Mouse (Mus musculus) large intestine, adult 2 months (tissue): ENCODE measurements at regions not wholly inside any gene's neighbourhood (a gene's known extent, or its start where the extent isn't known, plus 50 kb on each side); places are given as distances from the start of the nearest gene placed in this dataset.

Experiments used
- DNase-seq: peaks from one replicate; pipeline ENCODE4 v3.0.0-alpha.2; 2012; ENCODE audit warnings: low read depth, low spot score
- WGBS: fragments of 180-500 bp; shearing (Covaris S2); methylation state at CpG from one replicate; pipeline ENCODE4 v1.1.7; 2018; 5-methylcytosine and 5-hydroxymethylcytosine counted together

DNA sequence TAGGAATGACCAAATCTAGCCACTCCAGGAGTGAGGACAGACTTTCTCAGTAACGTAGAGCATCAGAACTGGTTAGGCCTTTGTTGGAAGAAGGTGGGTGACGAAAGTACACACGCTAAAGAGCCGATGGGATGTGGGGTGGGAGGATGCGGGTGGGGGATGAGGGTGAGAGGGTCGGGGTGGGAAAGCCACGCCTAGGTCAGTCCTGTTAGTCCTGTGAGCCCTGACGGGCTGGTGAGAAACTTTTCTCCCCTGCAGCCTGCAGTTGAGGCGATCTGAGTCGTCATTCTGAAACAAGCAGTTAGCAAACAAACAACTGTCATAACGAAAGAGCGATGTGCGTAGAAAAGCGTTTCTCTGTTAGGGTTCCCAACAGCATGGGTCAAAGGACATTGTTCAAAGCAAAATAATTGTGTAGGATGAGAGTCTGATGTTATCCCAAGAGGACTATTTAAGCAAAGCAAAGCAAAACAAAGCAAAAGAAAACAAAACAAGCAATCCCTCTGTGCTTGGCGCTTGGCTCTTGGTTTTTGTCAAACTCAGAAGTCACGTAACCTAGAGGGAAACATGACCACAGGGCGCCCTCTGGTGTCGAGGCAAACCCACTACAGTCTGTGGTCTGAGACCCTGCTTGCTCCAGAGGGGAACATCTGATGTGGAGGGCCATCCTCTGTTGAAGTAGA, 240.2 kb upstream of the Cxcr4 start:
- 12% methylated on average over 18 of the region's 18 CpGs for WGBS
- peak; percentile 25 for DNase-seq

DNA sequence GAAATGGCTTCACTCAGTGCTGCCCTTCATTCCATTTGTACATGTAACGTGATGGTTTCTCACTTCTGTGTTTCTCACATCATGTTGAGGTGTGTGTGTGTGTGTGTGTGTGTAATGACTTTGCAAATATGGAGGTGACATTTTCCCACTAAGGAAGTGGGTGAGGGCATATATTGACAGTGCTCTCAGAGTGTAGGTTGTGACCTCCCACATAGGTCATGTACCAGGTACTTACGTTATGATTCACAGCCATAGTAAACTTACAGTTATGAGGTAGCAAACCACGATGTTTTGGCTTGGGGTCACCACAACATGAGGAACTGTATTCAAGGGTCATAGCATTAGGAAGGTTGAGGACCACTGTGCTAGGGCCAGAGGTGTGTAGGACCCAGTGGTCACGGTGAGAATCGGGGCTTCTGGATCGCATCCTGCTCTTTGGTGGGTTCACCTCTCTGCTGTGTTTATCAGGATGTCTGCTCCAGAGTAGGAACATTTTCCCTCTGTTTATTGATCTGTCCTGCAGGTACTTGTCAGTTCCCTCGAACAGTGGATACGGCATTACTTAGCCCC, 238.7 kb upstream of the Cxcr4 start:
- 91% methylated on average over 8 of the region's 8 CpGs for WGBS
- no peak for DNase-seq

DNA sequence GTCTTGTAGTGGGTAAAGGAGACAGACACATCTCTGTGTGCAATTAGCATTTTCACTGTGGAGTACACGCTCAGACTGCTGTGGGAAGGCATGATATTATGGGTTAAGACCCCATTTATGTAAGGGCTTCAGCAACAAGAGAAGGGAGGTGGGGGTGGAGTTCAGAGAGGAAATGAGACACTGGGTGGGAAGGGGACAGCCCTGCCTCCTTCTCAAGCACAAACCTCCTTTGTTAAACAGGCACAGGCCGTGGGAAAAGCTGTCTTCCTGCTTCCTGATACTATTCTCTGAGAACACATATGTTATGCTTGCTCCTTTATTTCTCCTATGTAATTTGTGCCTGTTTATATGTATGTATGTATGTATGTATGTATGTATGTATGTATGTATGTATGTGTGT, 237.4 kb upstream of the Cxcr4 start:
- DNase-seq, result no peak
- WGBS, result 40% methylated on average over 2 of the region's 2 CpGs

DNA sequence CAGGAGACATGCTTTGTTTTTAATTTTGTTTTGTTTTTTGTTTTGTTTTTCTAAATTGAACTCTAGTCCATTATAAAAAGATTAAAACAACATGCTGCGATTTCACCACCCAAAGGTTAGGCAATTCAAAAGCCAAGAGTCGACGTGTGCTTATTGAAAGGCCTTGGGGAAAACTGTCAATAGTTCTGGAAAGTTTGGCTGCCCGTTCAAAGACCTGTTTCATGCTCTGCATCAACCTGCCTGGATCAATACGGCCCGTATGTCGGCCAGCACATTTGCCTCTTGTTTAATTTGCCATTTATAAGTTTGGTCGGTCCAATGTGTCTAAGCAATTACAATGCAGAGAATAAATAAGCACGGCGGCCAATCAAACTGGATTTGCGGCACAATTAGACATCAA, 234.3 kb upstream of the Cxcr4 start:
- 83% methylated on average over 11 of the region's 11 CpGs for WGBS
- no peak for DNase-seq

DNA sequence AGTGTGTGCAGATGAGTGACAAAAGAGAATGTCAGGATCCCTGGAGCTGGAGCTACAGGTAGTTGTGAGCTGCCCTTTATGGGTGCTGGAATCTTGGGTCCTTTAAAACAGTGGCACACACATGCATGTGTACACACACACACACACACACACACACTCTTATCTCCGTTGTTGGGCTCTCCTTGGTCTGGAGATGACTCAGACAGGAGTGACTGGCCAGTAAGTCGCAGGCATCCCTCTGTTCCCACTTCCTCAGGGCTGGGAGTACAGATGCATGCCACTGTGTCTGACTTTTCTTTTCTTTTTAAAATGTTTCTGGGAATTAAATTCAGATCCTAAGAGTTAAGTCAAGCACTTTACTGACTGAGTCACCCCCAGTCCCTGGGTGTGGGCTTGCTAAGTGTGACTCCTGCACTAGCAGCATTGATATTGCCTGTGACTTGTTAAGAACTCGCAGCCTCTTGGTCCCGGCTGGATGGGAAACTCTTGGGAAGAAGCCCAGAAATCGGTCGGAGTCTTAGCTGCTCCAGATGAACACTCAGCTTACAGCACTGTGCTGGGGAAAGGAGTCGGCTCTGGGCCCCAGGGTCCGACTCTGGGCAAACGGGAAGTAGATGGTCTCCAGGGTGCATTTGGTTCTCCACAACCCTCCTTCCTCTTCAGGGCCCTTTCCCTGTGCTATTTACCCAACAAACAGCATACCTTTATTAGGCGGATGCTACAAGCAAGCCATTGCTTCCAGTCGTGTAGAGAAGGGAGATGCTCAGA, 233.0 kb upstream of the Cxcr4 start:
- DNase-seq, result no peak
- 53% methylated on average over 11 of the region's 11 CpGs for WGBS

DNA sequence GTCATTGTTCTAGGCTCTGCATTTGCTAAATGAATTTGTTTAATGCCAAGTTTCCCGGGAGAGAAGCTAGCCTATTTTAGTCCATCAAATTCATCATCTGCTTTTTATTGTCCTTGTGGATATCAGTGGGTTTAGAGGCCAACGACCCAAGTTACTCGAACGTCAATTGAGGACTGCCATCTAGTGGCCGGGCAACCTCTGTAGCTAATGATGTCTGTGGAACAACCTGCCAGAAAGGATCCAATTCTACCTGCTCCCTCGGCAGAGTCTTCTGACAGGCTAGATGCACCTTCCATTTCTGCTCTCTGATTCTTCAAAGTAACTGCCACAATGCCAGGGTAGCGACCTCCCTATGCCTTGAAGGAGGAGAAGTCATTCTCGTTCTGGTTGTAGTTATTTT, 232.1 kb upstream of the Cxcr4 start:
- peak; percentile 38 for DNase-seq
- WGBS, result 3% methylated on average over 8 of the region's 8 CpGs

DNA sequence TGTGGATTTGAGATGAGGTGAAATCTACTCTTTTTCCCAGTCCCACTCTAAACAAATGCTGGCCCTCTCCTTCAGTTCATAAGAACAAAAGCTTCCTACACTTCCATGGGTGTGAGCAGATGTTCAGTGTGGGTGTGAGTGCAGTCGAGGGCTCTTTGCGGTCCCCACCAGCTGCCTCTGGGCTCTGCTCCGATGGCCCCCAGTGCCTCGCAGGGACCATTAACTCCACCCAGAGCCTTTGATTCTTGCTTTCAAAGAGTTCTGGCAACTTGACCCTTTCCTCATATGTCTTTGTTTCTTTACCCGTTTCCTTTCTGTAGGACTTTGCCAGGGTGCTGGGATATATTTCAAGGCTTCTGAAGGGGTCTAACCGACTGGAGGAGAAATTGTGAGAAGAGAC, 229.9 kb upstream of the Cxcr4 start:
- 72% methylated on average over 6 of the region's 6 CpGs for WGBS
- no peak for DNase-seq

DNA sequence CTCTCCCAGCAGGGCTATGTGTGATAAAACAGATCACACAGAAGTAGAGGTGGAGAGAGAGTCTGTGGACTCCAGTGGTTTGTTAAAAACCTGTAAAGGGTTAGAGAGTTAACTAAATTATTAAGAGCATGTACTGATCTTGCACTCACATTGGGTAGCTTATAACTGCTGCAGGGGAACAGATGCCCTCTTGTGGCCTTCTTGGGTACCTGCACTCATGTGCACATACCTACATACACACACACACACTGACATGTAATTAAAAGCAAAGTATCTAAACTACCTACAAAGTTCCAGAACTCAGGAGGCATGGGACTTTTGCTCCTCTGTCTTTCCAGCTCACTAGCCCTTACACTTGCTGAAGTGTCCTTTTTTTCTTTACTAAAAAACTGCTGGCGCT, 228.4 kb upstream of the Cxcr4 start:
- DNase-seq, result no peak
- 100% methylated on average over 1 of the region's 1 CpGs for WGBS

DNA sequence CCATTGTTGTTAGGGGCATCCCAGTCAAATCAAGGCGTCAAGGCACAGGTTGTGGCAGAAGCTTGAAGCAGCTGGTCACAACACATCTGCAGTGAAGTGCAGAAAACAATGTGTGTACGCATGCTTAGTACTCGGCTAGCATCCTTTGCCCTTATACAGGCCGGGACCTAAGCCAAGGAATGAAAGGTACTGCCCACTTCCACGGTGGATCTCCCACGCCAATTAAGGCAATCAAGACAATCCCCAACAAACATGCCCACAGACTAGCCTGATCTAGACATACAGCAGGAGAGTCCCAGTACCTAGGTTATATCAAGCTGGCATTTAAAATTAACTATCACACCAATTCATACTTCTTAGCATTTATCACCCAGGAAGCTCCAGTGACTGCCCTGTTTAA, 227.5 kb upstream of the Cxcr4 start:
- 47% methylated on average over 6 of the region's 6 CpGs for WGBS
- peak; percentile 3 for DNase-seq

DNA sequence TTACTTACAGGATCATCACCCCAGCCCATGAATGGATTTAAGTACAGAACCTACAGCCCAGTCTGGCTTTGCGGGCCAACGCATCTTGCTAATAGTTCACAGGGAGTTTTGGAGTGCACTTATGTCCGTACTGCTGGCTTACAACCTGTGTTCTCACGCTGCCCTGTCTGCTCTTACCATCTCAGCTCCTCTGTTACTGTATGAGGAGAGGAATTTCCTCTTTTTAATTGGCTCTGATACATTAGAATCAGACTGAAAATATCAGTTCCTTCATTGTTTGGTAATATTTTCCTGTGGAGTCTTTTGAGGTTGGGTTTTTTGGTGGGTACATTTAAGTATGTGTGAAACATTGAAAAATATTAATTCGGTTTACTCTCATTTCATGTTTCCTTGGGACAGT, 221.3 kb upstream of the Cxcr4 start:
- no peak for DNase-seq
- 84% methylated on average over 5 of the region's 5 CpGs for WGBS

DNA sequence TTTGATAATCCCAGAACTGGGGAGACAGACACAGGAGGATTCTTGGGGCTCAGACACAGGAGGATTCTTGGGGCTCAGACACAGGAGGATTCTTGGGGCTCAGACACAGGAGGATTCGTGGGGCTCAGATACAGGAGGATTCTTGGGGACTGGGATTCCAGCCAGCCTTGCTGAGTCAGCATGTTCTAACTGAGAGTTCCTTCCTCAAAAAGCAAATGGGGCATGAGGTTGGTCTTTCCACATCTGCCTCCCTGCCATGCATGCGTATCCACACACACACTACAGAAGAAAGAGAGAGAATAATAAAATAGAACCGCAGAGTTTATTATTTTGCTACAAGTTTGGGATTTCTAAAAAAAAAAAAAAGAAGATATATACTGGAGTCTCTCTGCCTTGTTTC, 218.8 kb upstream of the Cxcr4 start:
- no peak for DNase-seq
- 70% methylated on average over 3 of the region's 3 CpGs for WGBS

DNA sequence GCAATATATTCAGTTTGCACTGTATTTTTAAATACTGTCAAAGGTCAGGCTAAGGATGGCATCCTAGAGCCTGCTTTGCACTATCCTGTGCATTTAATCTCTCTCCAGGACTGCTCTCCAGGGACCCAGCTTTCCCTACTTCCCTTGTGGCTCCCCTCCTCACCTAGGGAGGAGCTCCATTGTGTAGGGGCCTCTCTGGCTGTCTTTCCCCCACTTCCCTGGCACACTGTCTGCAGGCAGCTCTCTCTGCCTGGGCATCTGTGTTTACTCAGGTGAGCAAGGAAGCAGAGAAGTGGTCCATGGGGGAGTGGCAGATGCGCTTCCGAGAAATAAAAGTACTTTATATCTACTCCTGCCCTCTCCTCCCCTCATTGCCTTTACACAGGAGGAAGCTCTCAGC, 218.0 kb upstream of the Cxcr4 start:
- DNase-seq, result no peak
- 35% methylated on average over 2 of the region's 2 CpGs for WGBS

DNA sequence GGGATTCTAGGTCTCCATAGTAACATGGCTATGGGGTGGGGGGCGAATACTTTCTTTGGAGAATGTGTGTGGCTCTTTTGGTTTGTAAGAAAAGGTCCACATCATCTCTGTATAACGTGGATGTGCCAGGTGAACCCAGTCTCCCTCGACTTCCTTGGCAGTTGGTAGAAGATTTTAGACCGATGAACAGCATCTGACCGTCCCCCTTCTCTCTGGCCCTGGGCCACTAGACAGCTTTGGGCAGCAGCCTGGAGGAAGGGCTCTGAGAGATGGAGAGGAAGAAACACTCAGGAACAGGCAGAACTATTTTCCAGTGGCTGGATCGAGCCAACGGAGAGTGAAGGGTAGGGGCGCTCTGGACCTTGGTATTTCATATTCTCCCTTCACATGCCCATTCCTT, 217.5 kb upstream of the Cxcr4 start:
- DNase-seq, result no peak
- 83% methylated on average over 8 of the region's 8 CpGs for WGBS

DNA sequence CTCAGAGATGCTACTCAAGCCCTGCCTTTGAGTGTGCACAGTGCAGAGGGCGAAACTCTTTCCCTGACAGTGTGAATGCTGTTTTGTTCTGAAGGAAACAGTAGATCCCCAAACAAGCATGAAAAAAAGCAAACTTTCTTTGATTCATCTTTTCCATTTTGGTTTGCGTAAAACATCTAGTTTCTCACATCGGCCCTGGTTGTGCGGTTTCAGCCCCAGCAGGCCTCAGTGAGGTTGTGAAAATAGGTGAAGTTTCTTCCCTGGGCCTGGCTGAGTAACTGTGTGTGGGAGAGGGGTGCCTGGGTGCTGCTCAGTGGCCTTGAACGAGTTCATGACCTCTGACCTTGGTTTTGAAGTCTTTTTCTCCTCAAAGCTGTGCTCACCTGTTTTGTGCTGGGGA, 216.5 kb upstream of the Cxcr4 start:
- no peak for DNase-seq
- WGBS, result 80% methylated on average over 5 of the region's 5 CpGs

DNA sequence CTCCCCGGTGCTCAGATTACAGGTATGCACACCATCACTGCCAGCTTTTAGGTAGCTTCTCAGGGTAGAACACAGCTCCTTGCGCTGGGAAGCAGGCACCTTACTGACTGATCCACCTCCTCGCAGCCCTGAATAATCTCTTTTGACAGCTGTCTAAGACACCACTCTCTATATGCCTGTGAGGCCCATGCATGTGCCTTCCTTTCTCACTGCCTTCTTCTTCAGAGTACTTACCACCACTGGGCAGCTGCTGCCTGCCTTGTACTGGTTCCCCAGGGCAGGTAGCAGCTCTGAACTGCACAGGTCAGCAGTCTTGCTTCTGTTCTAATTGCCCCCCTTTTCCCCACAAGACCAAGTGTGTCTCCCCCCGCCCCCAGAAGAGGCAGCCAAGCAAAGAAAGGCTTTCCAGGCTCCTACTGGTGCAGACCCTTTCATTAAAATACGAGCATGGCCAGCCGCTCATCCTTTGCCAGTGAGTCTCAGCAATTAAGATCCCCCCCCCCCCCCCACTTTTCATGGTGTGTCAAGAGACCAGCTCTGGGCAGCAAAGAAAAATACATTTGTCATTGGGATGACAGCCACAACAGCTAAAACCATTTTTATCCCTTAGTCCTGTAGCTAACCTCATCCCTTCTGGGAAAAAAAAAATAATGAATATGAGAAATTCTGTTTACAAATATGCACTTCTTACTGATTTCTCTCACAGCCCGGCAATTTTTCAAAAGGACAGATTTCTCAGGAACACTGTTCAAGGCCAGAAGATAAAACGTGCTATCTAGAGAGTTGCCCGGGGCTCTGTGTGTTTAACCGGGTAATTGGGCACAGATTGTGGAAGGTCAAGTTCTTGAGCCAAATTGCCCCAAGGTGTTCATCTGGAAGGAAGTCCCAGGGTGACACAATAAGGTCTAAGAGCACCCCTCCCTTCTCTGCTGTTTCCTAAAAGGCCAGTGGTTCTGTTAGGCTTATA, 213.9 kb upstream of the Cxcr4 start:
- WGBS, result 56% methylated on average over 10 of the region's 10 CpGs
- no peak for DNase-seq

DNA sequence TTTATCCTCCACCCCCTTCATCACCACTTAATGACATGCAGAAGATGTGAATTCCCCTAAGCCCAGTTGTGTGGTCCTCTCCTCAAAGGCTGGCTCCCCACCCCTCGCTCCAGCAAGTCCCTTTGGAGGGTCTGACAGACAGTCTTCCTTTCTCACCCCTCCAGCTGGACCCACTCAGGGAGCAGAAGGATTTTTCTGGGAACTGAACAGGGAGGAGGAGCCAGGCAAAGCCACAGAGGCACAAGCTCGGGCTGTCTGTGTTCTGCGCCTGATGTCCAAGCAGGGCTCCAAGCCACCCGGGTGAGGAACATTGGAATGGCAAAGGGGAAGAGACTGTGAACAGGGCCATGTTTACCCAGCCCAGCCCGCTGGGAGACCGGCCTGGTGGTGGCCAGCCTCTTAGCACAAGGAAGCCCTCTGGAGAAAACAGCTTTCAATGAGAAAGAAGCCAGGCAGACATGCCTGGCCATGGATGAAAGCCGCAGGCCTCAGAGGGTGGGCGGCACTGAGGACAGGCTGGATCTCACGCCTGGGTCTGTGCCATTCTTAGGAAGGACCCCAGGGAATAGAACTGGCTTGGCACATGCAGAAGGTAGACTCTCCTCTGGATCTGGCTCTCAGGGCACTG, 211.5 kb upstream of the Cxcr4 start:
- DNase-seq, result no peak
- WGBS, result 36% methylated on average over 9 of the region's 9 CpGs

DNA sequence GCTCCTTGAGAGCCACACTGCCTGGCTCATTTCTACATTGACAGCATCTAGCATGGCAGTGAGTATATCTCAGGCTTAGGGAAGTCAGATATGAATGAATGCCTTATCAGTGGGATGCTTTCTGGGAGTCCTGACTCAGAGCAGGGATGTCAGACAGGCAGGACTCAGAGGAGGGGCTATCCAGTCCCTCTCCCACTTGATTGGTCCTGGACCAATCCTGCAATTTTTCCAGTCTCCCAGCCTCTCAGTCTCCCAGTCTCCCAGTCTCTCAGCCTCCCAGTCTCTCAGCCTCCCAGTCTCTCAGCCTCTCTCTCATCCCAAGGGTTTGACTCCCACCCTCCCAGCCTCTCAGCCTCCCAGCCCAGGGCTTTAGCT, 211.0 kb upstream of the Cxcr4 start:
- DNase-seq, result no peak

DNA sequence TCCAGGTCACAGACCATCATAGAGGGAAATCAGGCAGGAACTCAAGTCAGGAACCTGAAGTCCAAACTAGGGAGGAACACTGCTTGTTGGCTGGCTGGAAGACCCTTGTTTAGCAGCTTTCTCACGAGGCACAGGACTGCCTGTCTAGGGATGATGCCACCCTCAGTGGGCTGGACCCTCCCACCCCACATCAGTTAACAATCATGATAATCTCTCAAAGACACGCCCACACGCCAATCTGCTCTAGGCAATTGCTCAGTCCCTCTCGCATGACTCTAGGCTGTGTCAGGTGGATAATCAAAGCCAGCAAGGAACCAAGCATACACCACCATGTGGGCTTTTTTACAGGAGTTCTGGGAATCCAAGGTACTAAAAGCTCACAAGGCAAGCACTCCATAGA, 206.6 kb upstream of the Cxcr4 start:
- DNase-seq, result no peak
- 63% methylated on average over 4 of the region's 4 CpGs for WGBS

DNA sequence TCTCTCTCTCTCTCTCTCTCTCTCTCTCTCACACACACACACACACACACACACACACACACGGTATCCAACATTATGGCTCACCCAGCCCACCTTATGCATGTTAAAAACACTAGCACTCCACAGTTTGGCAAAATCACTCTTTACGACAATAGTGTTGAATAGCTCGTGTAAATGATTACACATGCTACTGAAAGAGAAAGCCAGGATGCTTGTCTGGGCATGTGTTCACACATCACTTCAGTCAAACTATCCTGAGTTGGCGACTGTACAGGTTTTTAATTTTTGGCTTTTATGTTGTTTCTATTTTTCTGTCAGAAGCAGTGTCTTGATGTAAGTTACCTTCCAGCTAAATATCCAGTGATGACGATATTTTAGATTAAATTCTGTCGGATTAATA, 203.6 kb upstream of the Cxcr4 start:
- 65% methylated on average over 6 of the region's 6 CpGs for WGBS

DNA sequence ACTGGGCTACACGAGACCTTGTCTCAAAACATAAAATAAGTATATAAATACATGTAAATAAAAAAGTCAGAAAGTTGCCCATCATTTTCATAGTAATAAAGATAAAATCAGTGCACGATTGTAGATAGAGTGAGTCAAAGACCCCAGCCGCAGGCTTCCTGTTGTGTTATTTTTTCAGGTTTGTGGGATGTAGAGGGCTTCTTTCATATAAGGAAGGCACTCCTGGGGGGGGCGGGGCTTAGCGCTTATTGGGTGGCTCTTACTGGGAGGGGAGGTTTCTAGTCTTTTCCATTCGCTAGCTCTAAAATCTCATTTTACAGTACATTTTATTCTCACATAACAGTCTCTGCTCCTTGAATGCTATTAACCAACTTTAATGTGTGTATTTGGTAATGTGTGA, 198.8 kb upstream of the Cxcr4 start:
- no peak for DNase-seq
- 90% methylated on average over 6 of the region's 6 CpGs for WGBS

More for the DNA sequence above, 203.6 kb upstream of the Cxcr4 start:
- no peak for DNase-seq
